Mouse (Mus musculus) c-Kit-positive CD71-positive TER-119-negative erythroid progenitor cells, embryonic 14.5 days (primary cell): ENCODE data around the gene Fam193a.

Experiments used
- DNase-seq: peaks from one replicate; pipeline ENCODE4 v3.0.0-alpha.2; 2013; ENCODE audit warnings: low read depth

Gene Fam193a

GRCm38 (mm10) chr5:34461294-34461693 is 91.6 kb downstream of the Fam193a start:
- DNase-seq: no peak

- DNase-seq: no peak
Measured at GRCm38 (mm10) chr5:34461841-34462240, 92.1 kb downstream of the Fam193a start.

- DNase-seq: no peak
Measured at GRCm38 (mm10) chr5:34466079-34466478, 96.3 kb downstream of the Fam193a start.

- no peak for DNase-seq
Measured at GRCm38 (mm10) chr5:34466648-34467047, 96.9 kb downstream of the Fam193a start.

- peak; percentile 67 for DNase-seq
Measured at GRCm38 (mm10) chr5:34468039-34468775, 98.5 kb downstream of the Fam193a start.

GRCm38 (mm10) chr5:34480926-34481325 is 111.2 kb downstream of the Fam193a start:
- DNase-seq: no peak

- no peak for DNase-seq
Measured at GRCm38 (mm10) chr5:34485731-34486130, 116.0 kb downstream of the Fam193a start.

- no peak for DNase-seq
Measured at GRCm38 (mm10) chr5:34487320-34488090, 117.8 kb downstream of the Fam193a start.

GRCm38 (mm10) chr5:34488741-34489417 is 119.1 kb downstream of the Fam193a start:
- DNase-seq: no peak

GRCm38 (mm10) chr5:34489418-34489787 is 119.7 kb downstream of the Fam193a start:
- no peak for DNase-seq

GRCm38 (mm10) chr5:34496745-34497144 is 127.0 kb downstream of the Fam193a start:
- DNase-seq: no peak

- DNase-seq: no peak
Measured at GRCm38 (mm10) chr5:34500886-34501285, 131.2 kb downstream of the Fam193a start.

GRCm38 (mm10) chr5:34501588-34501987 is 131.9 kb downstream of the Fam193a start:
- DNase-seq: no peak

GRCm38 (mm10) chr5:34502411-34502810 is 132.7 kb downstream of the Fam193a start:
- DNase-seq: no peak

GRCm38 (mm10) chr5:34502821-34503220 is 133.1 kb downstream of the Fam193a start:
- no peak for DNase-seq

GRCm38 (mm10) chr5:34512486-34512885 is 142.8 kb downstream of the Fam193a start:
- DNase-seq: no peak

GRCm38 (mm10) chr5:34513466-34514217 is 143.9 kb downstream of the Fam193a start, which contains the start of gene Tnip2:
TSS of gene Tnip2 (minus strand) at chr5:34513991.
- peak; percentile 92 for DNase-seq

GRCm38 (mm10) chr5:34514218-34514566 is 144.5 kb downstream of the Fam193a start:
- DNase-seq: no peak

- no peak for DNase-seq
Measured at GRCm38 (mm10) chr5:34515096-34515495, 145.4 kb downstream of the Fam193a start.

GRCm38 (mm10) chr5:34517913-34518312 is 148.2 kb downstream of the Fam193a start:
- peak; percentile 81 for DNase-seq

GRCm38 (mm10) chr5:34519389-34519910 is 149.7 kb downstream of the Fam193a start:
- no peak for DNase-seq
